Mouse (Mus musculus) midbrain, embryonic 16.5 days (tissue): Measurements from ENCODE around the gene Carm1. TPM values are rescaled to one million over a fixed set of nuclear protein-coding genes. Genes with fewer than 3 reads are reported as not detected.
A peak's percentile ranks its signal among the peaks of the same experiment; 100 is the strongest.
"Not testable (repeated sequence)": the region's sequence is repeated elsewhere in the genome, so short reads cannot be mapped to it uniquely, and the experiment has no call there.

Source experiments
- ATAC-seq: fragments of 200-750 bp; cut with Nextera tagmentation; 2 replicates; pipeline ENCODE4 v1.8.0; 2017; ENCODE audit warnings: moderate TSS enrichment
- H3K27ac ChIP-seq: fragments of 300-500 bp; sonication (generic); 2 replicates; pipeline ENCODE4 v1.5.1; 2014; ENCODE audit warnings: mild to moderate bottlenecking, low read length, mixed read lengths
- H3K27me3 ChIP-seq: fragments of 300-500 bp; sonication (generic); 2 replicates; pipeline ENCODE4 v1.6.1; 2014; ENCODE audit warnings: low read depth, low read length, mixed read lengths; ENCODE audit not compliant: control insufficient read depth, insufficient read depth
- H3K36me3 ChIP-seq: fragments of 300-500 bp; sonication (generic); 2 replicates; pipeline ENCODE4 v1.6.1; 2014; ENCODE audit warnings: mild to moderate bottlenecking, low read length, moderate library complexity, mixed read lengths; ENCODE audit not compliant: control insufficient read depth, insufficient read depth
- H3K4me1 ChIP-seq: fragments of 300-500 bp; sonication (generic); 2 replicates; pipeline ENCODE4 v1.6.1; 2014; ENCODE audit warnings: mild to moderate bottlenecking, low read length, mixed read lengths; ENCODE audit not compliant: control insufficient read depth, insufficient read depth
- H3K4me2 ChIP-seq: fragments of 300-500 bp; sonication (generic); 2 replicates; pipeline ENCODE4 v1.6.1; 2014; ENCODE audit warnings: mild to moderate bottlenecking, low read length, mixed read lengths
- H3K4me3 ChIP-seq: fragments of 300-500 bp; sonication (generic); 2 replicates; pipeline ENCODE4 v1.5.1; 2014; ENCODE audit warnings: low read depth, mild to moderate bottlenecking, low read length, moderate library complexity, mixed read lengths
- H3K9ac ChIP-seq: fragments of 300-500 bp; sonication (generic); 2 replicates; pipeline ENCODE4 v1.6.1; 2014; ENCODE audit warnings: low read depth, low read length, mixed read lengths
- H3K9me3 ChIP-seq: fragments of 300-500 bp; sonication (generic); replicated peaks from 2 replicates; pipeline ENCODE4 v1.6.1; 2014; ENCODE audit warnings: mild to moderate bottlenecking, low read length, mixed read lengths; ENCODE audit not compliant: control insufficient read depth, poor library complexity, severe bottlenecking
- WGBS: fragments of 180-500 bp; shearing (Covaris S2); extraction: QIAGEN DNeasy Blood & Tissue Kit; methylation state at CpG from one replicate; pipeline ENCODE4 v1.1.7; 2014; 5-methylcytosine and 5-hydroxymethylcytosine counted together
- polyA plus RNA-seq: library from polyadenylated mRNA; unstranded; fragments of >200 nt; fragmentation: Nextera tagmentation; extraction: Ambion mirVana; gene quantifications from 2 replicates; pipeline ENCODE4 v1.2.1, GENCODE M21; 2015

Gene Carm1
- polyA plus RNA-seq, 1 experiment from 2014 or later, result 22.5 TPM

DNA sequence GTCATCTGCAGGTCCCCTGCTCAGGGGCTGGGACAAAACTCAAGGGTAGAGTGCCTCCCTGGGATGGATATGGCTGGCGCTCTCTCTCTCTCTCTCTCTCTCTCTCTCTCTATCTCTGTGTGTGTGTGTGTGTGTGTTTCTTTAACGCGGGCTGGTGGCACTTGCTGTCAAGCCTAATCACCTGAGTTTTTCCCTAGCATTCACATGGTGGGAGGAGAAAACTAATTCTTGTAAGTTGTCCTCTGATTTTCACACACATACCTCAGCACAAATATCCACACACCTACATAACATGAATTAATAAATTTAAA, 20.1 kb upstream of the Carm1 start:
- no peak overlapping the region for H3K4me2 ChIP-seq
- no peaks in the 10 kb centered on the region for H3K36me3 ChIP-seq
- ATAC-seq, result no peak
- no peaks in the 10 kb centered on the region for H3K27me3 ChIP-seq
- H3K9ac ChIP-seq, result no peak overlapping the region
- H3K4me1 ChIP-seq, result no peaks in the 10 kb centered on the region
- H3K27ac ChIP-seq, result no peak overlapping the region
- H3K4me3 ChIP-seq, result no peak overlapping the region
- 79% methylated on average over 3 of the region's 3 CpGs for WGBS
- H3K9me3 ChIP-seq, result no peaks in the 10 kb centered on the region

DNA sequence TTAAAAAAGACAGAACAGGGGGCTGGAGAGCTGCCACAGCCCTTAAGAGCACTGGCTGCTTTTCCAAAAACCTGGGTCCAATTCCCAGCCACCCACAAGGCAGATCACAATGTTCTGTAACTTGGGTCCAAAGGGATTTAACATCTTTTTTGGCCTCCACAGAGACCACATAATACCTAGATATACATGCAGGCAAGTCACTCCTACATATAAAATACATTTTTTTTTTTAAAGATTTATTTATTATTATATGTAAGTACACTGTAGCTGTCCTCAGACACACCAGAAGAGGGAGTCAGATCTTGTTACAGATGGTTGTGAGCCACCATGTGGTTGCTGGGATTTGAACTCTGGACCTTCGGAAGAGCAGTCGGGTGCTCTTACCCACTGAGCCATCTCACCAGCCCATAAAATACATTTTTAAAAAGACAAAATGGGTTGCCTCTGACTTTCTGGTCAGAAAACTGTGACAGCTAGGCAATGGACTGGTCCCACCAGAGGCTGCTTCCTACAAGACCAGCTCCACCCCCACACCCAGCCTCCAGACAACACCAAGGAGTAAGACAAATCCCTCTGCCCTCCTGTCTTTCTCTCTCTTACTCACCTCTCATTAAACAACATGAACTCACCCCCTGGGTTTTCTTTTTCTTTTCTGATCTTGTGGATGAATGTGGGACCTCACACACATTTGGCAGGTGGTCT, 19.4 kb upstream of the Carm1 start:
- no peaks in the 10 kb centered on the region for H3K36me3 ChIP-seq
- no peak overlapping the region for H3K4me3 ChIP-seq
- H3K4me1 ChIP-seq, result no peaks in the 10 kb centered on the region
- 94% methylated on average over 2 of the region's 2 CpGs for WGBS
- H3K27me3 ChIP-seq, result no peaks in the 10 kb centered on the region
- ATAC-seq, result no peak
- no peaks in the 10 kb centered on the region for H3K9me3 ChIP-seq
- H3K27ac ChIP-seq, result no peak overlapping the region
- H3K4me2 ChIP-seq, result no peak overlapping the region
- H3K9ac ChIP-seq, result no peak overlapping the region

DNA sequence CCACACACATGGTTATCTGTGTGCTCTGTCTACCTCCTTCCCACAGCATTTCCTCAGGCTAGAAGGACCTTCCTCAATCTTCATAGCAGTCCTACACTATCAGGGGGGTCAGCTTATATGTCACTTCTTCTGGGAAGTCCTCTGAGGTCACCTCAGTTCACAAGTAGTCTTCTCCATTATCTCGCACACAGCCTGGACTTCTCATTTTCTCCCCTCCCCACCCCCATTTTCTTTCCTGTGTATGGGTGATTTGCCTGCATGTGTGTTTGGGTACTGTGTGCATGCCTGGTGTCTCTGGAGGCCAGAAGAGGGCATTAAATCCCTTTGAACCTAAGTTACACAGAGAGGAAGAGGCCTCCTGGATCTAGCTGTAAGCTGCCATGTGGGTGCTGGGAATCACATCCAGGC, 18.8 kb upstream of the Carm1 start:
- ATAC-seq, result no peak
- Histone ChIP-seq H3K27me3 (no peaks in the 10 kb centered on the region), H3K4me1 (no peaks in the 10 kb centered on the region), H3K9me3 (no peaks in the 10 kb centered on the region), H3K9ac (no peak overlapping the region), H3K4me2 (no peak overlapping the region), H3K36me3 (no peaks in the 10 kb centered on the region), H3K27ac (no peak overlapping the region), H3K4me3 (no peak overlapping the region)
- 62% methylated on average over 1 of the region's 1 CpGs for WGBS

DNA sequence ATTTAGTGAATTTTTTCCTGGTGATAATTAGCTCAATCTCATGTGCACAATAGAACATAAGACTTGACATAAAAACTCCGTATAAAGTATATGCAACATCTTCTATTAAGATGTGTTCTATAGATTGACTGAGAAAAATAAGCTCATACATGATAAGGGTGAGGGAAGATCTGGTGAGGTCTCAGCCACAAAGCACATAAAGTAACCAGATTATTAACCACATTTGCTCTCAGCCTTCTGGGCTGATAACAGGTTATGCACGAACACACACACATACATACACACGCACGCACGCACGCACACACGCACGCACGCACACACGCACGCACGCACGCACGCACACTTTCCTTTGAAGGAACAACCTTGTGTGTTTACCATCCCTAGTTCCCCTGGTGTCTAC, 10.2 kb upstream of the Carm1 start:
- ATAC-seq, result no peak

DNA sequence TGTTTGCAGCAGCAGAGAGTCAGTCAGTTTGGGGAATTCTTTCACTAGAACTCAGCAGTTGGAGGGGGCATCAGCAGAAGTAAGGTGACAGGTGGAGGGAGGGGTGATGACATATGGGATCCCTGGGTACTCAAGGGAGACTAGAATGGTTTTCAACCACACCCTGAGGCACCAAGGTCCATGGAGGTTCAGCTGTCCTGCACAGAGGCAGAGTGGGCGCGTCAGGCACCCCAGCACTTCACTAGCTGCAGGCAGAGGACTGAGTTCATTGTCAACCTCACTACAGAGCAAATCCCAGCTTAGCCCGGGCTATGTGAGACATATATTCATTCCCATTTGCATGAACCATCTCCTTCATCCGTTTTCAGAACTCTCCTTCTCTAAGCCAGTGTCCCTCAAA, 9.7 kb upstream of the Carm1 start:
- Histone ChIP-seq H3K36me3 (no peaks in the 10 kb centered on the region), H3K27ac (no peak overlapping the region), H3K4me2 (no peak overlapping the region), H3K9ac (no peak overlapping the region), H3K9me3 (no peaks in the 10 kb centered on the region), H3K4me3 (no peak overlapping the region), H3K4me1 (no peaks in the 10 kb centered on the region), H3K27me3 (no peaks in the 10 kb centered on the region)
- 76% methylated on average over 4 of the region's 4 CpGs for WGBS
- ATAC-seq, result no peak

More for the DNA sequence above, 10.2 kb upstream of the Carm1 start:
- WGBS, result 94% methylated on average over 14 of the region's 14 CpGs
- H3K36me3 ChIP-seq, result no peaks in the 10 kb centered on the region
- H3K9ac ChIP-seq, result no peak overlapping the region
- H3K4me3 ChIP-seq, result no peak overlapping the region
- H3K4me2 ChIP-seq, result no peak overlapping the region
- no peaks in the 10 kb centered on the region for H3K9me3 ChIP-seq
- H3K4me1 ChIP-seq, result no peaks in the 10 kb centered on the region
- H3K27me3 ChIP-seq, result no peaks in the 10 kb centered on the region
- H3K27ac ChIP-seq, result no peak overlapping the region

DNA sequence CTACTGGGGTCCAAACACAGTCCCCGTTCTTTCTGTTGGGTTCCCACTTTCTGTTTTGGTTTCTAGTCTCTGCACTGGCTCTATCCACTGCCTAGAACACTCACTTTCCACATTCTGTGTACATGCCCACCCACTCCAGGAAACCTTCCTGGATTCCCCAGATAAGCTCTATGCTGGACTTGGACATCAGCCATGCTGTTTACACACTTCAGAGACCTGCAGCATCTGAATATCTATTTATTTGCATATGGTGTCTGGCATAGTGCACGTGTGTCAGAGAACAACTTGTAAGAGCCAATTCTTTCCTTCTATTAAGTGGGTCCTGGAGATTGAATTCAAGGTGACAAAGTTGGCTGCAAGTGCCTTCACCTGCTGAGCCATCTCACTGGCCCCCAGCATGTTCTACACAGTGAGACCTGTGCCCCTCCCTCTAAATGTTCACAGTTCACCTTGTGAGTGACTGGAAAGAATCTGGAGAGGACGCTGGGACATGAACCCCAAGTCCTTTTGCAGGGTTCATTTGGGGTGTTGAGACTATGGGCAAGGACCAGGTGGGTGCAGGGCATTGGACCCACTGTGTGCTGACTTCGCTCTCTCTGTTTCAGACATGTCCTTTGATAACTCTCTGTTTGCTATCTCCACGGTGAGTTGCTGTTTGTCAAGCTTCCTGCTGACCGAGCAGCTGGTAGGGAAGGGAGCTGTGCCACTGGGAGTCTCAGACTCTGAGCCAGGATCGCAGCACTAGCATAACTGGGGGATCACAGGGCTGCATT, 6.5 kb upstream of the Carm1 start:
- Histone ChIP-seq H3K4me2 (no peak overlapping the region), H3K4me3 (no peak overlapping the region), H3K9ac (no peak overlapping the region), H3K9me3 (no peaks in the 10 kb centered on the region), H3K4me1 (no peaks in the 10 kb centered on the region), H3K27ac (no peak overlapping the region), H3K27me3 (no peaks in the 10 kb centered on the region), H3K36me3 (no peaks in the 10 kb centered on the region)
- no peak for ATAC-seq
- WGBS, result 81% methylated on average over 7 of the region's 7 CpGs

DNA sequence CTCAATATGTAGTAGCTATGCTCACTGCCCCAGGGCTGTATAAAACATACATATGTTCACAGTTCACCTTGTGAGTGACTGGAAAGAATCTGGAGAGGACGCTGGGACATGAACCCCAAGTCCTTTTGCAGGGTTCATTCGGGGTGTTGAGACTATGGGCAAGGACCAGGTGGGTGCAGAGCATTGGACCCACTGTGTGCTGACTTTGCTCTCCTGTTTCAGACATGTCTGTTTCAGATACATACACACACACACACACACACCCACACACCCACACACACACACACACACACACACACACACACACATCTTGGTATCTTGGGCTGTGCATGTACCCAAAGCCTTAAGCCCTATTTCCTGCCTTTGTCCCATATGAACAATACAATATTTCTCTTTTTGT, 4.7 kb upstream of the Carm1 start:
- H3K27ac ChIP-seq, H3K4me2 ChIP-seq, H3K4me3 ChIP-seq, H3K36me3 ChIP-seq, H3K9me3 ChIP-seq, H3K27me3 ChIP-seq, ATAC-seq, H3K4me1 ChIP-seq, H3K9ac ChIP-seq: not testable (repeated sequence)
- WGBS, result 97% methylated on average over 2 of the region's 2 CpGs

DNA sequence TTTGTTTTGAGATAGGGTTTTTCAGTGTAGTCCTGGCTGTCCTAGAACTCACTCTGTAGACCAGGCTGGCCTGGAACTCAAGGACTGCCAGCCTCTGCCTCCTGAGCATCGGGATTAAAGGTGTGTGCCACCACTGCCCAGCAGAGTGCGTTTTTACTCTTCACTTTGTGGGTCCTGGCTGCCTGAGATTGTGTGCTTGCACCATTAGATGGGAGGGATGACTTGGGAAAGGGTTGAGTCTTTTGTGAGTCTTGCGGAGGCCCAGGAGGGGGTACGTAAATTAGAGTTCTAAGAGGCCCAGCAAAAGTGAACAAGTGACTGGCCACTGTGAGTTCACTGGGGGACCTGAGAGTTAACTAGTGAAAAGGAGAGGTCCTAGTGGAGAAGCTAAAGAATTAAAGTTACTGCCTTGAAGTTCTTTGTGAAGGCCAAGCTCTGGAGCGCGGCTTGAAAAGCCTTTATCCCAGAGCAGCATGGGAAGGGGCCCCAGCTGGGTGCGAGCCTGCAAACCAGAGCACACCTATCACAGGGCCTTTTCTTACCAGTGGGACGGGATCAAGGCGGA, 1.3 kb upstream of the Carm1 start:
- H3K4me2 ChIP-seq, result peak overlapping the region; percentile 67
- no peaks in the 10 kb centered on the region for H3K9me3 ChIP-seq
- H3K9ac ChIP-seq, result peak overlapping the region; percentile 93
- peaks cover 16% of the 10 kb centered on the region for H3K4me1 ChIP-seq
- peak; percentile 70 for ATAC-seq
- H3K36me3 ChIP-seq, result no peaks in the 10 kb centered on the region; the same call in 1 of the 2 replicates
- H3K4me3 ChIP-seq, result peak overlapping the region; percentile 46
- peak overlapping the region; percentile 98 for H3K27ac ChIP-seq
- no peaks in the 10 kb centered on the region for H3K27me3 ChIP-seq
- 5% methylated on average over 9 of the region's 9 CpGs for WGBS
